Mouse (Mus musculus): Measurements from ENCODE around the gene Ablim2.

Ablim2 gene

GRCm38 (mm10) chr5:35770246-35770645, 12.6 kb downstream of the Ablim2 start:
- DNase-seq (ENCODE audit: low read depth, low spot score): no peak

GRCm38 (mm10) chr5:35770891-35771663, 13.4 kb downstream of the Ablim2 start:
- peak; percentile 43 for DNase-seq (ENCODE audit: low read depth, low spot score)

- DNase-seq (ENCODE audit: low read depth, low spot score): no peak
Measured at GRCm38 (mm10) chr5:35773274-35774136, 15.8 kb downstream of the Ablim2 start.

- no peak for DNase-seq (ENCODE audit: low read depth, low spot score)
Measured at GRCm38 (mm10) chr5:35774137-35774424, 16.4 kb downstream of the Ablim2 start.

GRCm38 (mm10) chr5:35781116-35781515, 23.4 kb downstream of the Ablim2 start:
- DNase-seq (ENCODE audit: low read depth, low spot score): no peak

- DNase-seq (ENCODE audit: low read depth, low spot score): no peak
Measured at GRCm38 (mm10) chr5:35782648-35783180, 25.0 kb downstream of the Ablim2 start.

GRCm38 (mm10) chr5:35785853-35786252, 28.2 kb downstream of the Ablim2 start:
- DNase-seq (ENCODE audit: low read depth, low spot score): no peak

GRCm38 (mm10) chr5:35787847-35788246, 30.2 kb downstream of the Ablim2 start:
- DNase-seq (ENCODE audit: low read depth, low spot score): no peak

- DNase-seq (ENCODE audit: low read depth, low spot score): no peak
Measured at GRCm38 (mm10) chr5:35788719-35789118, 31.0 kb downstream of the Ablim2 start.

GRCm38 (mm10) chr5:35789697-35790096, 32.0 kb downstream of the Ablim2 start:
- DNase-seq (ENCODE audit: low read depth, low spot score): no peak

GRCm38 (mm10) chr5:35790387-35791065, 32.8 kb downstream of the Ablim2 start:
- DNase-seq (ENCODE audit: low read depth, low spot score): no peak

GRCm38 (mm10) chr5:35793971-35794370, 36.3 kb downstream of the Ablim2 start:
- DNase-seq (ENCODE audit: low read depth, low spot score): no peak

GRCm38 (mm10) chr5:35794942-35795341, 37.3 kb downstream of the Ablim2 start:
- DNase-seq (ENCODE audit: low read depth, low spot score): no peak

- DNase-seq (ENCODE audit: low read depth, low spot score): peak; percentile 77
Measured at GRCm38 (mm10) chr5:35795481-35796048, 37.9 kb downstream of the Ablim2 start.

GRCm38 (mm10) chr5:35796136-35796535, 38.5 kb downstream of the Ablim2 start:
- DNase-seq (ENCODE audit: low read depth, low spot score): no peak

- DNase-seq (ENCODE audit: low read depth, low spot score): no peak
Measured at GRCm38 (mm10) chr5:35799090-35799489, 41.4 kb downstream of the Ablim2 start.

GRCm38 (mm10) chr5:35803416-35803815, 45.7 kb downstream of the Ablim2 start:
- DNase-seq (ENCODE audit: low read depth, low spot score): no peak

GRCm38 (mm10) chr5:35804685-35805084, 47.0 kb downstream of the Ablim2 start:
- no peak for DNase-seq (ENCODE audit: low read depth, low spot score)

GRCm38 (mm10) chr5:35805209-35805608, 47.5 kb downstream of the Ablim2 start:
- DNase-seq (ENCODE audit: low read depth, low spot score): no peak

- DNase-seq (ENCODE audit: low read depth, low spot score): no peak
Measured at GRCm38 (mm10) chr5:35807018-35807417, 49.3 kb downstream of the Ablim2 start.

GRCm38 (mm10) chr5:35810526-35810925, 52.8 kb downstream of the Ablim2 start:
- no peak for DNase-seq (ENCODE audit: low read depth, low spot score)

Data from CD4-positive, CD25-positive, alpha-beta regulatory T cell, adult 2 months (primary cell).